Mouse (Mus musculus): ENCODE data around the gene Zmynd15. TPM values are rescaled to one million over a fixed set of nuclear protein-coding genes. Genes with fewer than 3 reads are reported as not detected.

Gene Zmynd15
- polyA plus RNA-seq, 1 experiment from 2014 or later: 0.14 TPM

- H3K9me3 ChIP-seq: no peaks in the 10 kb centered on the region
- WGBS: 64% methylated on average over 11 of the region's 11 CpGs
- H3K4me1 ChIP-seq: peaks cover 21% of the 10 kb centered on the region
- peaks cover 22% of the 10 kb centered on the region; the same call in 1 of the 2 replicates for H3K27me3 ChIP-seq (ENCODE audit: poor library complexity, severe bottlenecking)
- H3K27ac ChIP-seq: 0 out of 2 replicates have a peak overlapping the region, but pooled peaks have one; percentile 20
- DNase-seq (ENCODE audit: extremely low spot score, low spot score): no peak
- no peaks in the 10 kb centered on the region for H3K36me3 ChIP-seq (replicated peaks)
- no peak overlapping the region for H3K4me3 ChIP-seq
Observed at GRCm38 (mm10) chr11:70513520-70513919, 54.3 kb downstream of the Zmynd15 start.

GRCm38 (mm10) chr11:70514288-70514687 is 55.1 kb downstream of the Zmynd15 start, which contains the start of gene Vmo1:
Vmo1 (minus strand) TSS chr11:70514616.
- Histone ChIP-seq H3K27me3 (ENCODE audit: poor library complexity, severe bottlenecking) (peaks cover 22% of the 10 kb centered on the region), H3K4me3 (no peak within 1 kb of the TSS), H3K27ac (0 out of 2 replicates have a peak within 1 kb of the TSS, but pooled peaks have one; percentile 20), H3K36me3 (replicated peaks) (no peaks in the 10 kb centered on the region), H3K9me3 (no peaks in the 10 kb centered on the region), H3K4me1 (peaks cover 25% of the 10 kb centered on the region)
- WGBS: 92% methylated on average over 7 of the region's 7 CpGs
- DNase-seq (ENCODE audit: extremely low spot score, low spot score): no peak

Small RNAs within 50 kb of the gene (microRNA-seq; reads per million reads assigned to microRNA genes)
- gene Mir7115: not detected

Other genes starting within 250 kb of the Zmynd15 start
- 0.79 and 1.2 TPM in 2 replicates for gene Slc16a11, start 246.7 kb upstream of the Zmynd15 start, polyA plus RNA-seq (2016; fragmentation: Nextera tagmentation; extraction: Ambion mirVana)
- 14.6 and 16.1 TPM in 2 replicates for gene Slc16a13, start 238.4 kb upstream of the Zmynd15 start, polyA plus RNA-seq (2016; fragmentation: Nextera tagmentation; extraction: Ambion mirVana)
- 4.5 and 4.7 TPM in 2 replicates for gene Bcl6b, start 229.6 kb upstream of the Zmynd15 start, polyA plus RNA-seq (2016; fragmentation: Nextera tagmentation; extraction: Ambion mirVana)
- gene 0610010K14Rik, start 221.5 kb upstream of the Zmynd15 start, polyA plus RNA-seq (2016; fragmentation: Nextera tagmentation; extraction: Ambion mirVana): 227 TPM in 2 replicates
- gene Gm21988, start 219.6 kb upstream of the Zmynd15 start, polyA plus RNA-seq (2016; fragmentation: Nextera tagmentation; extraction: Ambion mirVana): 7.9 and 10.1 TPM in 2 replicates
- gene Rnasek, start 219.6 kb upstream of the Zmynd15 start, polyA plus RNA-seq (2016; fragmentation: Nextera tagmentation; extraction: Ambion mirVana): 83.9 and 92.7 TPM in 2 replicates
- 2.5 and 2.7 TPM in 2 replicates for gene Alox12, start 204.1 kb upstream of the Zmynd15 start, polyA plus RNA-seq (2016; fragmentation: Nextera tagmentation; extraction: Ambion mirVana)
- not detected in 2 replicates for gene Alox12e, start 136.8 kb upstream of the Zmynd15 start, polyA plus RNA-seq (2016; fragmentation: Nextera tagmentation; extraction: Ambion mirVana)
- gene Alox15, start 107.4 kb upstream of the Zmynd15 start, polyA plus RNA-seq (2016; fragmentation: Nextera tagmentation; extraction: Ambion mirVana): 0.10 and 0.29 TPM in 2 replicates
- gene Pelp1, start 49.4 kb upstream of the Zmynd15 start, polyA plus RNA-seq (2016; fragmentation: Nextera tagmentation; extraction: Ambion mirVana): 56.2 and 58.8 TPM in 2 replicates
- gene Arrb2, start 26.8 kb upstream of the Zmynd15 start, polyA plus RNA-seq (2016; fragmentation: Nextera tagmentation; extraction: Ambion mirVana): 31.4 and 32.9 TPM in 2 replicates
- gene Med11, start 7.5 kb upstream of the Zmynd15 start, polyA plus RNA-seq (2016; fragmentation: Nextera tagmentation; extraction: Ambion mirVana): 43.5 and 44.5 TPM in 2 replicates
- 0.40 and 0.47 TPM in 2 replicates for gene Cxcl16, start 551 bp downstream of the Zmynd15 start, polyA plus RNA-seq (2016; fragmentation: Nextera tagmentation; extraction: Ambion mirVana)
- gene Tm4sf5, start 45.8 kb downstream of the Zmynd15 start, polyA plus RNA-seq (2016; fragmentation: Nextera tagmentation; extraction: Ambion mirVana): 0.52 and 0.82 TPM in 2 replicates
- 0.22 TPM in 1 of 2 replicates, not detected in the other for gene Vmo1, start 55.2 kb downstream of the Zmynd15 start, polyA plus RNA-seq (2016; fragmentation: Nextera tagmentation; extraction: Ambion mirVana)
- 0.15 and 0.54 TPM in 2 replicates for gene Gltpd2, start 59.8 kb downstream of the Zmynd15 start, polyA plus RNA-seq (2016; fragmentation: Nextera tagmentation; extraction: Ambion mirVana)
- 1,074 and 1,112 TPM in 2 replicates for gene Psmb6, start 65.9 kb downstream of the Zmynd15 start, polyA plus RNA-seq (2016; fragmentation: Nextera tagmentation; extraction: Ambion mirVana)
- gene Gm40193, start 73.5 kb downstream of the Zmynd15 start, polyA plus RNA-seq (2016; fragmentation: Nextera tagmentation; extraction: Ambion mirVana): not detected in 2 replicates
- gene Pld2, start 80.6 kb downstream of the Zmynd15 start, polyA plus RNA-seq (2016; fragmentation: Nextera tagmentation; extraction: Ambion mirVana): 2.7 and 3.1 TPM in 2 replicates
- 12.5 and 12.7 TPM in 2 replicates for gene Mink1, start 103.4 kb downstream of the Zmynd15 start, polyA plus RNA-seq (2016; fragmentation: Nextera tagmentation; extraction: Ambion mirVana)
- gene 4930544D05Rik, start 156.4 kb downstream of the Zmynd15 start, polyA plus RNA-seq (2016; fragmentation: Nextera tagmentation; extraction: Ambion mirVana): not detected in 2 replicates
- gene Chrne, start 159.8 kb downstream of the Zmynd15 start, polyA plus RNA-seq (2016; fragmentation: Nextera tagmentation; extraction: Ambion mirVana): not detected in 2 replicates
- 0.56 and 1.00 TPM in 2 replicates for gene Gp1ba, start 179.7 kb downstream of the Zmynd15 start, polyA plus RNA-seq (2016; fragmentation: Nextera tagmentation; extraction: Ambion mirVana)
- 71.3 and 79.9 TPM in 2 replicates for gene Rnf167, start 187.8 kb downstream of the Zmynd15 start, polyA plus RNA-seq (2016; fragmentation: Nextera tagmentation; extraction: Ambion mirVana)
- 138 TPM in 2 replicates for gene Slc25a11, start 188.0 kb downstream of the Zmynd15 start, polyA plus RNA-seq (2016; fragmentation: Nextera tagmentation; extraction: Ambion mirVana)
- gene Pfn1, start 195.2 kb downstream of the Zmynd15 start, polyA plus RNA-seq (2016; fragmentation: Nextera tagmentation; extraction: Ambion mirVana): 1,843 and 1,871 TPM in 2 replicates
- 33.4 and 44.7 TPM in 2 replicates for gene Eno3, start 197.8 kb downstream of the Zmynd15 start, polyA plus RNA-seq (2016; fragmentation: Nextera tagmentation; extraction: Ambion mirVana)
- 176 and 181 TPM in 2 replicates for gene Spag7, start 210.0 kb downstream of the Zmynd15 start, polyA plus RNA-seq (2016; fragmentation: Nextera tagmentation; extraction: Ambion mirVana)
- gene Camta2, start 228.7 kb downstream of the Zmynd15 start, polyA plus RNA-seq (2016; fragmentation: Nextera tagmentation; extraction: Ambion mirVana): 7.4 and 9.1 TPM in 2 replicates
- 0.63 and 1.1 TPM in 2 replicates for gene Inca1, start 240.7 kb downstream of the Zmynd15 start, polyA plus RNA-seq (2016; fragmentation: Nextera tagmentation; extraction: Ambion mirVana)
- gene Kif1c, start 241.1 kb downstream of the Zmynd15 start, polyA plus RNA-seq (2016; fragmentation: Nextera tagmentation; extraction: Ambion mirVana): 1.5 and 1.8 TPM in 2 replicates

All from forebrain, embryonic 10.5 days (tissue).